Mouse (Mus musculus) effector memory CD4-positive, alpha-beta T cell, adult 5 months (primary cell): ENCODE results near the gene Zfp59. TPM values are rescaled to one million over a fixed set of nuclear protein-coding genes. Genes with fewer than 3 reads are reported as not detected.

Source experiments
- polyA plus RNA-seq: library from polyadenylated mRNA; unstranded; fragments of 100-300 nt; shearing (Covaris generic); gene quantifications from one replicate; pipeline ENCODE4 v1.2.1, GENCODE M21; 2017

Gene Zfp59
- 3.8 TPM for polyA plus RNA-seq

GRCm38 (mm10) chr7:27838323-27839249 is at the start of gene Zfp59:
Gene Zfp59 (plus strand): TSS chr7:27838607.

DNA sequence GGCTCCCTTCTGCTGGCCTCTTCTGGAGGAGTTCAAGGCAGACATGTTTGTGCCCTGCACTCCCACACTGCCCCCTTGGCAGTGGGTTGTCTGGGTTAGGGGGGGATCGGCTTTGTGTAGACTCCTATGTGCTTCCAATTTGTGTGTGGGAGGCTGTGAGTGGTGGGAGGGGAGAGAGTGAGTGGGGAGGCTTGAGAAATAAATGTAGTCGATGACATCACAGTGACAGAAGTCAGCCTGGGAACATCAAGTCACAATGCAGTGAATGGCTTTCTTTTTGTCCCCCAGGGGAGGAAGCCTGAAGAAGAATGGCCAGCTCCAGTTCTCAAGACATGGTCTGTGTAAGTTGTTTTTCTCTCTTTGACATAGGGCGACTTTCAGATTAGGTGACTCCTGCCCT is 31.5 kb upstream of the Zfp59 start, which contains the start of gene Zfp626:
TSS of gene Zfp626 (plus strand) at position 301 of the 400 bp plus-strand sequence.

GRCm38 (mm10) chr7:27857227-27857626 is 18.8 kb downstream of the Zfp59 start, which contains the start of gene Zfp607a:
Gene Zfp607a (plus strand): TSS chr7:27857527.

Other genes starting within 250 kb of the Zfp59 start
- 99.9 TPM for gene Akt2, start 247.1 kb upstream of the Zfp59 start, polyA plus RNA-seq
- not detected for gene Ttc9b, start 184.7 kb upstream of the Zfp59 start, polyA plus RNA-seq
- 9.9 TPM for gene Map3k10, start 164.0 kb upstream of the Zfp59 start, polyA plus RNA-seq
- 0.79 TPM for gene Zfp607b, start 149.3 kb upstream of the Zfp59 start, polyA plus RNA-seq
- 6.8 TPM for gene Zfp60, start 107.2 kb upstream of the Zfp59 start, polyA plus RNA-seq
- 1.2 TPM for gene Zfp626, start 31.4 kb upstream of the Zfp59 start, polyA plus RNA-seq
- 9.9 TPM for gene Zfp607a, start 18.9 kb downstream of the Zfp59 start, polyA plus RNA-seq
- gene Zfp974, start 90.9 kb downstream of the Zfp59 start, polyA plus RNA-seq = 4.5 TPM
- 6.2 TPM for gene Zfp780b, start 140.6 kb downstream of the Zfp59 start, polyA plus RNA-seq
- gene Zfp850, start 175.5 kb downstream of the Zfp59 start, polyA plus RNA-seq = 7.2 TPM
- gene Psmc4, start 211.5 kb downstream of the Zfp59 start, polyA plus RNA-seq = 136 TPM
- 0.11 TPM for gene Fcgbp, start 232.6 kb downstream of the Zfp59 start, polyA plus RNA-seq